Mouse (Mus musculus): ENCODE data around the gene Dtnbp1.

DNA sequence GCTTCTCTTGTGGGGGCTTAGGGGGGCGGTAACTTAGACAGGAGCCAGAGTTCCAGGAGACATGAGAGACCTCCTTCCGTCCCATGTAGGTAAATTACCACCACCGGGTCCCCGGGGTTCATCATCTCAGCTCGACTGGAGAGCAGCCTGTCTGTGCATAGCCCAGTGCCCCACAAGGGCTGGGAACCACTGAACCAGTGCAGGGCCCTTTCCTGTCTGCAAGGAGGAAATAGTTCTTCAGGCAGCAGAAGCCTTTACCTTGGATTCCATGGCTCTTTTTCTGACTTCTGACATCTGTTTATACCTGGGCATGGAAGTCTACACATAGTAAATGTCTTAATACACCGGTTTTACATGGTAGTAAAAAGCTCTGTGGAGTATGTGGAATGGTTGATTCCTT, 5.8 kb upstream of the Dtnbp1 start:
- TF ChIP-seq CTCF (conservative IDR thresholded peaks at IDR 0.05; ENCODE audit: low read length) (no peak), POU5F1 (IDR thresholded peaks at IDR 0.05; ENCODE audit: borderline replicate concordance, low read length) (no peak), NANOG (IDR thresholded peaks at IDR 0.05; ENCODE audit: borderline replicate concordance, low read length) (no peak)

Data from E14TG2a.4 (cell line).